Mouse (Mus musculus): ENCODE data around the gene Stau1. TPM values are rescaled to one million over a fixed set of nuclear protein-coding genes. Genes with fewer than 3 reads are reported as not detected.

The Stau1 gene
- total and polyA plus RNA-seq, 3 experiments = 23.4 to 31.8 (median 30.9) TPM

GRCm38 (mm10) chr2:166923971-166924370, 72.1 kb downstream of the Stau1 start:
- DNase-seq (ENCODE audit: low spot score) = no peak
- Histone ChIP-seq H3K4me3 (ENCODE audit: low read depth, low read length) (no peak overlapping the region), H3K4me1 (ENCODE audit: insufficient read depth, low read depth, low read length) (peaks cover 5% of the 10 kb centered on the region), H3K9me3 (replicated peaks) (no peaks in the 10 kb centered on the region), H3K36me3 (replicated peaks) (peaks cover 95% of the 10 kb centered on the region), H3K27me3 (ENCODE audit: insufficient read depth, low read length) (no peaks in the 10 kb centered on the region)
- no peak for TF ChIP-seq GATA1 (IDR thresholded peaks at IDR 0.05; ENCODE audit: borderline replicate concordance, low read length)
- TF ChIP-seq TAL1 (conservative IDR thresholded peaks at IDR 0.05; ENCODE audit: low read depth, low read length) = no peak
- no peak for TF ChIP-seq POLR2AphosphoS5 (IDR thresholded peaks at IDR 0.05; ENCODE audit: insufficient replicate concordance, low read depth, low read length)
- TF ChIP-seq CTCF (IDR thresholded peaks at IDR 0.05; ENCODE audit: low read depth, low read length) = no peak
- no peak for TF ChIP-seq GATA2 (IDR thresholded peaks at IDR 0.05; ENCODE audit: borderline replicate concordance, low read depth, low read length)
- ATAC-seq (ENCODE audit: extremely low read depth, insufficient number of reproducible peaks, low FRiP score, poor library complexity, severe bottlenecking) = no peak

DNA sequence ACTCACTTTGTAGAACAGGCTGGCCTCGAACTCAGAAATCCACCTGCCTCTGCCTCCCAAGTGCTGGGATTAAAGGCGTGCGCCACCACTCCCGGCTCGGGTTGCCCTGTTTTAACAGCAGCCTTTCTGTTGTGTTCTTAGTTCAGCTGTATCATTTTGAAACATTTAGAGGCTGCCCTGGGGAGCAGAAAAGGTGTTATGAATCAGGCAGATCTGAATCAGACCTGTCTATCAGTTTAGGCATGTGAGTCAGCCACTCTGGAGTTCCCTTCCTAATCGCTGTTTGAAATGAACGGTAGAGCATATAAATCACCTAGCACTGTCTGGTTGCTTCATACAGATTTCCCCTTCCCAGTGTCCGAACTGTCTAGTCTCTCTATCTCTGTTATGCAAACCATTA, 85.6 kb downstream of the Stau1 start:
- TF ChIP-seq POLR2AphosphoS5 (IDR thresholded peaks at IDR 0.05; ENCODE audit: insufficient replicate concordance, low read depth, low read length) (no peak), GATA1 (IDR thresholded peaks at IDR 0.05; ENCODE audit: borderline replicate concordance, low read length) (no peak), CTCF (IDR thresholded peaks at IDR 0.05; ENCODE audit: low read depth, low read length) (no peak), TAL1 (conservative IDR thresholded peaks at IDR 0.05; ENCODE audit: low read depth, low read length) (no peak), GATA2 (IDR thresholded peaks at IDR 0.05; ENCODE audit: borderline replicate concordance, low read depth, low read length) (no peak)
- Histone ChIP-seq H3K36me3 (replicated peaks) (peaks cover 64% of the 10 kb centered on the region), H3K4me1 (ENCODE audit: insufficient read depth, low read depth, low read length) (peaks cover 35% of the 10 kb centered on the region), H3K27me3 (ENCODE audit: insufficient read depth, low read length) (no peaks in the 10 kb centered on the region), H3K9me3 (replicated peaks) (no peaks in the 10 kb centered on the region), H3K4me3 (ENCODE audit: low read depth, low read length) (no peak overlapping the region)
- no peak for ATAC-seq (ENCODE audit: extremely low read depth, insufficient number of reproducible peaks, low FRiP score, poor library complexity, severe bottlenecking)
- no peak for DNase-seq (ENCODE audit: low spot score)

DNA sequence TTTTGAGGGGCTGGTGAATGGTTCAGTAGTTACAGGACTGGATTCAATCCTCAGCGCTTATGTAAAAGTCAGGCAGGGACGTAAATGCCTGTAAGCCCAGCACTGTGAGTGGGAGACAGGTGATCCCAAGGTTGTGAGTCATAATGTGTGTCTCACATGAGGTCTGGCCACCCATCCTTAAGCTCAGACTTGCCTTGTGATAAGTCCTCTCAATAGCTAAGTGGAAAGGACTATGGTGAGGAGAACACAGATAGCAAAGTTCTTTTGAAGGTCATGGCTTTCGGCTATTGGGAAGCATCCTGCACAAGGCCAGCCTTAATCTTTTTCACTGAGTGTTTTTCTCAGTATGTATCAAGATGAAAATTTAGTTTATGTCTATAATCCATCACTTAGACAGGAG, 86.4 kb downstream of the Stau1 start:
- Histone ChIP-seq H3K9me3 (replicated peaks) (no peaks in the 10 kb centered on the region), H3K36me3 (replicated peaks) (peaks cover 57% of the 10 kb centered on the region), H3K4me1 (ENCODE audit: insufficient read depth, low read depth, low read length) (peaks cover 43% of the 10 kb centered on the region), H3K4me3 (ENCODE audit: low read depth, low read length) (no peak overlapping the region), H3K27me3 (ENCODE audit: insufficient read depth, low read length) (no peaks in the 10 kb centered on the region)
- TF ChIP-seq GATA1 (IDR thresholded peaks at IDR 0.05; ENCODE audit: borderline replicate concordance, low read length) (no peak), TAL1 (conservative IDR thresholded peaks at IDR 0.05; ENCODE audit: low read depth, low read length) (no peak), GATA2 (IDR thresholded peaks at IDR 0.05; ENCODE audit: borderline replicate concordance, low read depth, low read length) (no peak), POLR2AphosphoS5 (IDR thresholded peaks at IDR 0.05; ENCODE audit: insufficient replicate concordance, low read depth, low read length) (no peak), CTCF (IDR thresholded peaks at IDR 0.05; ENCODE audit: low read depth, low read length) (no peak)
- ATAC-seq (ENCODE audit: extremely low read depth, insufficient number of reproducible peaks, low FRiP score, poor library complexity, severe bottlenecking) (no peak), DNase-seq (ENCODE audit: low spot score) (no peak)

DNA sequence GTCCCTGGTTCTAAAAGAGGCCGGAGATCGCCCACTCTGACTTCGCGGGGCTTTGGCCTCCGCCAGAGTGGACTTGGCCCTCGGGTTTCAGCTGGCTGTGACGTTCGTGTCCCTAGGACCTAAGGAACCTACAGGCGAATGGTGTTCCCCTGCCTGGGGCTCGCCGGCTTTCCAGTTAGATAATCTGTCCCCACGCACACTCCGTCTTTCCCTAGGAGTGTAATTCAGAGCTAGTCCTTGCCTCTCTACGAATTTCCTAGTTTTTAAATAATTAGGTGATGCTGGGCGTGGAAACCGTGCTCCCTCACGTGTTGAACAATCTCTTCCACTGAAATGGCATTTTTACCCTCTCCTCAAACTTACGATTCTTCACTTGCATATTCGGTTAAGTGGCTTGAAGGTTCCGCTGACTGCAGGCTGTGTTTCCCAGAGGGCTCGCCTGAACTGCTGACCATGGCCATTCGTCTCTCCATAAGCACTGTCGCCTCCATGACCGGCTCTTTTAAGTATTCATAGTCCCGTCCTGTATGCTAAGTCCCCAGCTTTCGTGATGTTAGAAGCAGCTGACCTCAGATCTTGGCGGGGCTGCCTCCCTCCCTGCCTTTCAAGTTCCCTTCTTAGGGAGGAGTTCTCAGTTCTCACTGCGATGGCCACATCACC, 89.4 kb downstream of the Stau1 start:
- DNase-seq (ENCODE audit: low spot score) (peak; percentile 31), ATAC-seq (ENCODE audit: extremely low read depth, insufficient number of reproducible peaks, low FRiP score, poor library complexity, severe bottlenecking) (0 out of 2 replicates have a peak, but pooled peaks have one; percentile 4)
- Histone ChIP-seq H3K4me3 (ENCODE audit: low read depth, low read length) (peak overlapping the region; percentile 91), H3K9me3 (replicated peaks) (no peaks in the 10 kb centered on the region; the same call in 1 of the 2 replicates), H3K27me3 (ENCODE audit: insufficient read depth, low read length) (no peaks in the 10 kb centered on the region), H3K36me3 (replicated peaks) (peaks cover 40% of the 10 kb centered on the region), H3K4me1 (ENCODE audit: insufficient read depth, low read depth, low read length) (peaks cover 41% of the 10 kb centered on the region)
- TF ChIP-seq GATA2 (IDR thresholded peaks at IDR 0.05; ENCODE audit: borderline replicate concordance, low read depth, low read length) (no peak), GATA1 (IDR thresholded peaks at IDR 0.05; ENCODE audit: borderline replicate concordance, low read length) (no peak), CTCF (IDR thresholded peaks at IDR 0.05; ENCODE audit: low read depth, low read length) (no peak), TAL1 (conservative IDR thresholded peaks at IDR 0.05; ENCODE audit: low read depth, low read length) (no peak), POLR2AphosphoS5 (IDR thresholded peaks at IDR 0.05; ENCODE audit: insufficient replicate concordance, low read depth, low read length) (no peak)

DNA sequence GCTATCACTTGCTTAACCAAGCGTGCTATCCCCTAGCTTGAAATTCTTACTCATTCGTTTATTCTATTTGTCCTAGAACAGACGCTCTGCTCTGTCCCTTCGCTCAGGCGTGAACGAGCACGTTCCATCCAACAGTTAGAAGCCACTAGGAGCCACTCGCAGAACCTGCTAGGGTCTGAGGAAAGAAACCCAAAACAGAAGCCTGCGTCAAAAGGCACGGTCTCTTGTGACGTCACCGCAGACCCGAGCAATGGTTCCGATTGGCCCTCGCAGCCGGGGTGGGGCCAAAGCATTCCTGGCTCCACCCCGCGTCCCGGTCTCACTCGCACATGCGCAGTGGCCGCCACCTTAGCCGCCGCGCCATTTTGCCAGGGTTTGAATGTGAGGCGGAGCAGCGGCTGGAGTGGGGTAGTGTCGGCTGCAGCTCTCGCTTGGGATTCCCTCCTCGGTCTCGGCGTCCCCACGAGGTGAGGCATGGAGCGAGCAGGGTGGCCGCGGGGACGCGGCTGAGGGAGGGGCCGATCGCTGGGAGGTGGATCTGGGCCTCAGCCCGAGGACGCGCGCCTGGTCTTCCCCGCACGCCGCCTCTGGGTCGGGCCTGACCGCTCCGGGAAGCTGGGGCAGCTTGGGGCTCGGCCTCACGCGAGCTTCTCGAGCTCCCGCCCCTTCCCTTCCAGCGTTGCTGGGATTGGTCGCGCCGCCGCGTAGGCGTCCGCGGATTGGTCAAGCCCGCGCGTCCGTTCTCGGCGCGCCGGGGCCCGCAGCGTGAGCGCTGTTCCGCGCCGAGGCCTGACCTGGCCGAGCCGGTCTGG, 90.2 kb downstream of the Stau1 start, which contains the start of gene Cse1l:
Gene Cse1l (plus strand): TSS at position 330 of the 812 bp plus-strand sequence.
- ATAC-seq (ENCODE audit: extremely low read depth, insufficient number of reproducible peaks, low FRiP score, poor library complexity, severe bottlenecking) = peak; percentile 93
- H3K27me3 ChIP-seq (ENCODE audit: insufficient read depth, low read length) = no peaks in the 10 kb centered on the region
- H3K36me3 ChIP-seq (replicated peaks) = peaks cover 34% of the 10 kb centered on the region
- TF ChIP-seq CTCF (IDR thresholded peaks at IDR 0.05; ENCODE audit: low read depth, low read length) (no peak), GATA1 (IDR thresholded peaks at IDR 0.05; ENCODE audit: borderline replicate concordance, low read length) (no peak), POLR2AphosphoS5 (IDR thresholded peaks at IDR 0.05; ENCODE audit: insufficient replicate concordance, low read depth, low read length) (no peak; the same call in 1 of the 2 replicates), GATA2 (IDR thresholded peaks at IDR 0.05; ENCODE audit: borderline replicate concordance, low read depth, low read length) (no peak), TAL1 (conservative IDR thresholded peaks at IDR 0.05; ENCODE audit: low read depth, low read length) (no peak)
- H3K4me1 ChIP-seq (ENCODE audit: insufficient read depth, low read depth, low read length) = peaks cover 41% of the 10 kb centered on the region
- peak within 1 kb of the TSS; percentile 91 for H3K4me3 ChIP-seq (ENCODE audit: low read depth, low read length)
- H3K9me3 ChIP-seq (replicated peaks) = no peaks in the 10 kb centered on the region; the same call in 1 of the 2 replicates
- DNase-seq (ENCODE audit: low spot score) = peak; percentile 92
